Mouse (Mus musculus): ENCODE measurements around the gene Gabrb1. TPM values are rescaled to one million over a fixed set of nuclear protein-coding genes. Genes with fewer than 3 reads are reported as not detected.

Gene Gabrb1
- total RNA-seq (2021), result 10 to 100 TPM; 47.5 to 52.3 TPM

GRCm38 (mm10) chr5:71657482-71658114 lies at the start of gene Gabrb1:
Gene Gabrb1, plus strand, starts transcription at chr5:71658113.
- intact Hi-C loops (cut with DNase I), result no loop called here
- peak; percentile 50 for DNase-seq

DNA sequence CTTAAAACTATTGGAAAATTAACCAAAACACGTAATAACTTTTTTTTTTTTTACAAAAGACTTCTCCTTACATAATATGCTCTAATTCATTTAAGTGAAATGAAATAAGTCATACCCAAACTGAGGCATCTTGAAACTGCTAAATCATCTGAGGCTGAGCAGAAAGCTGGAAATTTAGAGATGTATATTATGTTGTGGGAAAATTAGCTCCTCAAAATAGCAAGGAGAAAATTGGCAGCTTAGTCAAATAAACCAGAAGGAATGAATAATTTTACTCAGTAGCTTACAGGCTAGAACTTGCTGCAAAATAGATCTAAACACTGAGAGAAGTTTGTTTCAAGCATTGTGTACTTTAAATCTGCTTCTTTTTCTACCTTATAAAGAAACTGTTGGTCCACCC lies 49.2 kb upstream of the Gabrb1 start:
- intact Hi-C loops (cut with DNase I), result no loop called here
- DNase-seq, result no peak

- DNase-seq, result no peak
- intact Hi-C loops (cut with DNase I), result no loop called here
Measured at GRCm38 (mm10) chr5:71614311-71614710, 43.6 kb upstream of the Gabrb1 start.

GRCm38 (mm10) chr5:71616734-71617133 lies 41.2 kb upstream of the Gabrb1 start:
- DNase-seq, result no peak
- intact Hi-C loops (cut with DNase I), result no loop called here

DNA sequence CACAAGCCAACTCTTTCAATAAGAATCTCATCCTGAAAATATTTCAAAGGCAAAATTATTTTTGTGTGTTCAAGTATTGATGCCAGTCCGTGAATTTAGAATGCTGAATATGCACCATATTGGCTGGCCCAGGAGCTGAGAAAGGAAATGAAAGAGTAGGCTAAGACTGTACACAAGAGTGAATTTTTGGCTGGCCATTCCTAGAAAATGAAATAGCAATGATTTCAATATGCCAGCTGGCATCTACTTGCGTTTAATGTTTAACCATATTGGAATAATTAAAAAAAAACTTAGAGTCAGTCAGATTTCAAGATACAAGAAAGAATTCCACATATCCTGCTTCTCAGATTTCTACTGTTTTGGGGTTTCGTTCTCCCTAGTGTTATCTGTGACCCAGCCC lies 30.1 kb upstream of the Gabrb1 start:
- intact Hi-C loops (cut with DNase I), result no loop called here
- DNase-seq, result no peak

- intact Hi-C loops (cut with DNase I), result no loop called here
- DNase-seq, result no peak
Measured at GRCm38 (mm10) chr5:71639804-71640203, 18.1 kb upstream of the Gabrb1 start.

- intact Hi-C loops (cut with DNase I), result no loop called here
- DNase-seq, result no peak
Measured at GRCm38 (mm10) chr5:71648108-71648507, 9.8 kb upstream of the Gabrb1 start.

DNA sequence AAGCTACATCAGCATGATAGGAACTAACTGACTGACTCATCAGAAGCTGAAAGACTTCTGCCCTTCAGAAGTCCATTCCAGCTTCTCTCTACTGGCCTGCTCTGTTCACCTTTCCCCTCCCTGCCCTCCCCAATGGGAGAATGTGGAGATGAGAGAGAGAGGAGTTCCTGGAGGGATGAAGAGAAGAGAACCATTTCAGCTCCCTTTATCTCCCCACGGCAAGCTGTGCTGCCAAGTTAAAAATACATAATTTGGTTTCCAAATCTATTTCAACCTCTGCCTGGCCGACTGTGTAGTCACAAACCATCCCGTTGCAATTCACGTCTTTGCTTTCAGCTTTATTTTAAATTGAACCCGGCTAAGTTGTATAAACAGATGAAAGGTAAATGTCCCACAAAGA lies 3.9 kb upstream of the Gabrb1 start:
- DNase-seq, result no peak
- intact Hi-C loops (cut with DNase I), result no loop called here

DNA sequence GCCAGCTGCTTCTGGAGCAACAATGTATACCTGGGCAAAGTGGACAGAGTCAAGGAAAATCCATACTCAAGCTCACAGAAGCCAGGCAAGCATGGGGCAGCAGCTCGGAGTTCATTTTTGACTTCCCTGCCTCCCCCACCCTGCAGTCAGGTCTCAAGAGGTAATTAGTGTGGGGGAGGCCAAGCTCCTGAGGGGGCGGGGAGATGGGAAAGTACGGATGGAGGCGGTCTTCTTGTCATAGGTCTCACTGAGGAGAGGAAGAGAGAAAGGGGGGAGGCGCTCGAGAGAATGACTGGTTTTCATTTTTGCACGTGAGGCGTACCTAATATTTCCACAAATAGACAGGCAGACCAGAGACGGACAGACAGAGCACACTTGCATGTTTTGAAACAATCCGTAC lies 1.1 kb upstream of the Gabrb1 start:
- intact Hi-C loops (cut with DNase I), result no loop called here
- peak; percentile 10 for DNase-seq

DNA sequence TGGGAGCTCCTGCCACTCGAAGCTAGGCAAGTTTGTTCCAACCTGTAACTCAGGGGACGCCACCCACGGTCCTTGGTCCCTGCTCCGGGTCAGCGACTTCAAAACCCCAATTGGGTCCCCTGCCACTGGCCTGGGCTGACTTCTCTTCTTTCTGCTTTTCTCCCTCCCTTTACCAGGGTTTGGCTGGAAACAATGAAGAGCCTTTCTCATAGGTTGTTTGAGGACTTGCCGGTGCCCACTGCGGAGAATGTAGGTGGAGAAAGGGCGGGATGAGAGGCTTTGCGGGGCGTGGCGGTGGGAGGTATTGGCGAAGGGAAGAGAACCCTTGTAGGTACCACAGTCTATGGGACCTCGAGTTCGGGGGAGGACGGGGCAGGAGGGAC lies 193 bp downstream of the Gabrb1 start, which contains the start of gene Gabra4:
Gabra4 (minus strand) TSS at position 194 of the 383 bp plus-strand sequence.
- DNase-seq, result no peak
- intact Hi-C loops (cut with DNase I), result no loop called here

GRCm38 (mm10) chr5:71665593-71665992 lies 7.7 kb downstream of the Gabrb1 start:
- intact Hi-C loops (cut with DNase I), result no loop called here
- peak; percentile 13 for DNase-seq

- intact Hi-C loops (cut with DNase I), result loop anchor here (10.0 kb wide), 2 partner anchors 195 to 395 kb away; no protein-coding TSS in a partner anchor
- DNase-seq, result peak; percentile 71
Measured at GRCm38 (mm10) chr5:71699696-71700467, 42.0 kb downstream of the Gabrb1 start.

DNA sequence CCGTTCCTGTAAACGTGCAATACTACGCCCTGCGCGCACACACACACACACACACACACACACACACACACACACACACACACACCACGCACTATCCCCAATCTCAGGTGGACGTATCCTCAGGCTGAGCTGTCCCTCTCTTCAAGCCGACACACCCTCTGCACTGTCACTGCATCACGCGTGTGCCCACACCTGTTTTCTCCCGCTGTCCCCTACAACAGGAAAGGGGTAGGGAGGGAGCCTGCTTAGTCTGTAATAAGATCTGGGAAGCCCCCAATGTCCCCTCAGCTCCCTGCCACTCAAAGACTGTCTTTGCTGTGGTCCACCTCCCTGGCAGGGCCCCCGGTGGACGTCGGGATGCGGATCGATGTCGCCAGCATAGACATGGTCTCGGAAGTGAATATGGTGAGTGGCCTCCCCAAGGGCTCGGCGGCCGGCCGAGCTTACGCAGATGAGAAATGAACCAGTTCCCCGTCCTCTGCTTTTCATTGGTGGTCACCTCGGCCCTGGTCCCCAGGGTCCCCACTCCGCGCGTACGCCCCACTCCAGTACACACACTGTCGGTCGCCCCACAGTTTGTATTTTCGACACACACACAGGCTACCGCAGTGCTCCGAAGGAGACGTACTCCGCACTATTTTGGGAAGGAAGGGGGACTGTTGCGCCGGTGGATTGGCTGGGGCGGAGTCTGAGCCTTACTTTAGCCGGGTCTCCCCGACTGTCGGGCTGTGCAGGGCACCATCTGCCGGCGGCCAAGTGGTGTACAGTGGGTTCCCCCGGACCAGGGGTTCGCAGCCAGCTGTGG lies 42.8 kb downstream of the Gabrb1 start:
- intact Hi-C loops (cut with DNase I), result loop anchor here (10.0 kb wide), 1 partner anchor 196 kb away; no protein-coding TSS in a partner anchor

DNA sequence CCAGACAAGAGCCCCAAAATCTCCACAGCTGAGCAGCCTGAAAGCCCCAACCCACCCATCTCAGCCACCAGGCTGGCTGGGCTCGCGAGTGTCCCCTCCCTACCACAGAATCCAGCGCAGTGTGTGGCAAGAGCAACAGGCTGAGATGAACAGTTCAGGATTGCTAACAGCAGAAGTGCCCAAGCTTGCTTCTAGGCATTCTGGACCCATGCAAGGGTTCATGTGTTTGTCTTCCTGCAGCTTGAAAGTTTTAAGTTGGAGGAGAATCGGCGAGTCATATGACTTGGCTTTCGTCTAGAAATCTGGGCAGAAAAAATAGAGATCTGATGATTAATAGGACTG lies 43.3 kb downstream of the Gabrb1 start:
- intact Hi-C loops (cut with DNase I), result loop anchor here (10.0 kb wide), 1 partner anchor 196 kb away; no protein-coding TSS in a partner anchor
- DNase-seq, result no peak

More for the DNA sequence above, 42.8 kb downstream of the Gabrb1 start:
- DNase-seq, result peak; percentile 68

DNA sequence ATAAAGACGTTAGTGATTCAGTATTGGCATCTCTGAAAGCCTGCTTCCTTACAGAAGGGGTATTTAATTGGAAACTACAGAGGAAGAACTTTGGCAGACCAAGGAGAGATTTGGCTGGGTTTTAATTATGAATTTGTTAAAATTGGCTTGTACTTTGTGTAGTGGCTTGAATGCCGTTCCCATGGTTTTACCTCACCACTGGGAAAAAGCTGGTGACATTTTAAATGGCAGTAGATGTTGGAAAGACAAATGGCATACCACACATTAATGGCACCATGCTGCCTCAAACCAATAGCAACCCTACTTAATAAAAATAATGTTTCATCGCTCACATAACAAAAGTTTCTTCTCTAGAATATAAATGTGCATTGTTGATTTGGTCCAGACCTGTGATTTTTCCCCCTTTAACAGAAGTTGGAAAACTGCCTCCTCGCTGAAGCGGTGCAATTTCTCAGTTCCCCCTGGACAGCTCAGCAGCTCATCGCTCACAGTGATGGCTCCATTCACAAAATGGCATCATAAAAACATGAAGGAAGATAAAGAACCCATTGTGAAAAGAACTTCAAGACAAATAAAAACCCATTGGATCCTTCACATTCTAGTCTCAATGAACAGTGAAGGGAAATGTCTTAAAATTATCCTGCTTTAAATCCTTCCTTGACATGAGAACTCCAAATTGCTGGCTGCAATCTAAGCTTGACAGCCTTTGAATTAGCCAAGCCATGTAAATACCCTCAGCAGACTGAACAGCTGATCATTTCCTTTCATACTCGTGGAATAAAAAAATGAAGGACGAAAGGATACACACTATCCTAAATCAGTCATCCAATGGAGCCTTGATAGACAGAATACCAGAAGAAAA lies 75.2 kb downstream of the Gabrb1 start:
- intact Hi-C loops (cut with DNase I), result no loop called here
- peak; percentile 17 for DNase-seq

GRCm38 (mm10) chr5:71747411-71747810 lies 89.5 kb downstream of the Gabrb1 start:
- intact Hi-C loops (cut with DNase I), result no loop called here
- DNase-seq, result no peak

DNA sequence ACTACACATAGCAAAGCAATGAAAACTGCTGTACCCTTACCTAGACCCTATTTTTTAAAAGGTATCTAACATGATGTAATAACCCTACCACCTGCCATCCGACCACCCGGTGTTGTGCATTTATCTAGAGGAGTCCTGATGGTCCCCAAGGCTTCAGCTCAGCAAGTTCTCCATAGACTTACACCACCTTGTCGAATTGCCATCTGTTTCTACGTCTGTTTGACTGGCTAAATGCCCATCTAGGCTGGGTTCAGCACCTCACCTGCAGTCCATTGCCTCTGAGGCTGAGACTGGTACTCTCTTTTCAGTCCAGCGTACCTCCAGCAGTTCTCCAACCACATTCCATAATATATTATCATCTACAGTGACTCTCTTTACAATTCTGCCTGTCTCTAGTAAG lies 96.1 kb downstream of the Gabrb1 start:
- intact Hi-C loops (cut with DNase I), result no loop called here
- peak; percentile 26 for DNase-seq

DNA sequence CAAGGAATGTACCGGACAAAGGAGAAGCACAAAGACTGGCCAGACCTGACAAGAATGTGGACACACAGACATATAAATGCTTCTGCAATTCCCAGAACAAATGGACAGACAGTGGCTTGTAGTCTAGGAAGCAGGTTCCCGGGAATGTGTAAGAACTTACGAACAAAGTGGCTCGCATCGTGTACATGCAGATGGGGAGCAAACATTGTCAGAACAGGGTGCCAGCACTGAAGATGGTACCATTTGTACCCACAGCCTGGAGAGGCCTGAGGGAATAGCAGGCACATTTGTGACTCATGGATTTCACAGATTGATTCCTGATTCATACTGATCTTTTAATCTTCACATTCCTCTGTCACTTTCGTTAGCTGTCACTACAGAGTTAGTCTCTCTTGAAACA lies 103.2 kb downstream of the Gabrb1 start:
- intact Hi-C loops (cut with DNase I), result no loop called here

GRCm38 (mm10) chr5:71781514-71782179 lies 123.7 kb downstream of the Gabrb1 start:
- intact Hi-C loops (cut with DNase I), result no loop called here
- no peak for DNase-seq

More for the DNA sequence above, 103.2 kb downstream of the Gabrb1 start:
- no peak for DNase-seq

DNA sequence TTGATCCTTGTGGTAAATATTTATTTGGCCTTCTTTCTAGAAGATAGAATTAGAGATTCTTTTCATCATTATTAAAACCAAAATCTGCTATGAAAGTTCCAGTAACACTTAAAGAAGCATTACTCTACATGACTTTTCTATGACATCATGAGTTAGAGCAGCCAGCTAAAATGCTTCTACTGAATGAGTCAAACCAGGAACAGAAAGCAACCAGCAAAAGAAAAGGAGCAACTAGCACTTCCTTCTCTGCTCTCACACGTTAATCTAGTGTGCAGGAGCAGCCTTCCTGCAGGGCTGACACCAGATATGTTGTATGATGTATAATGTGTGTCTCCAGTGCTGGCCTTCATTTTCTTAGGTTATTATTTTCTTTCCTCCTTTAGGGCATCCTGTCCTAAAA lies 164.9 kb downstream of the Gabrb1 start:
- intact Hi-C loops (cut with DNase I), result no loop called here
- no peak for DNase-seq
